Mouse (Mus musculus) right cerebral cortex, postnatal 14 days (tissue): Measurements from ENCODE around the gene Eif3a.

Source experiments
- DNase-seq: peaks from one replicate; pipeline ENCODE4 v3.0.0; 2022

Gene Eif3a

DNA sequence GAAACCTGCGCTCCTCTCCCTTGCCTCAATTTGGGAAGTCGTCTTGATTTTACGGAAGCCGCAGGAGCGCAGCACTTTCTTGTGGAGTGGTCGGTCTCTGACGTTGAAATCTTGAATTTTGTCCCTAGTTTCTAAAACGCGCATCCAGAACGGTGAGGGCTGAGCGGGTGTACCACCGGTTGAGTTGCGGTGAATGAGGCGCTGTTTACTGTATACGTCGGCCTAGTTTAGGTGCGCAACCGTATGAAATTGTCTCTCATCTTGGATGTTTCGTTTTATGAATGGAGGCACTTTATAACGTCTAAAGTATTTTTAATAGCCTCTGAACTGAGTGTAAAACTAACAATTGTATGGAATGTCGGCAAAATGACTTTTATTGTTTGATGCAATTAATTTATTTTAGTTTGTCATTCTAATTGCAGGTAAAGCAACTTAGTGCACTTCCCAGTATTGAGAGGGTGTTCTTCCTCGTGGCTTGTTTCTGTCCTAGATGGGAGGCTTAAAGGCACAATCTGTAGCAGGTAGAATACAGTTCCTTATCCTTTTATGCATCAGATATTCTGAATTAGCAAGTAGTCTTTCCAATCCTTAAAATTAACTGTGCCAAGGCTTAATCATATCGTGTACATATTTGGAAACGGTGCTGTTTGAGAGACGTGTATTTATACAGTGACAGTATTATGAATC, 33.2 kb downstream of the Eif3a start:
- no peak for DNase-seq

DNA sequence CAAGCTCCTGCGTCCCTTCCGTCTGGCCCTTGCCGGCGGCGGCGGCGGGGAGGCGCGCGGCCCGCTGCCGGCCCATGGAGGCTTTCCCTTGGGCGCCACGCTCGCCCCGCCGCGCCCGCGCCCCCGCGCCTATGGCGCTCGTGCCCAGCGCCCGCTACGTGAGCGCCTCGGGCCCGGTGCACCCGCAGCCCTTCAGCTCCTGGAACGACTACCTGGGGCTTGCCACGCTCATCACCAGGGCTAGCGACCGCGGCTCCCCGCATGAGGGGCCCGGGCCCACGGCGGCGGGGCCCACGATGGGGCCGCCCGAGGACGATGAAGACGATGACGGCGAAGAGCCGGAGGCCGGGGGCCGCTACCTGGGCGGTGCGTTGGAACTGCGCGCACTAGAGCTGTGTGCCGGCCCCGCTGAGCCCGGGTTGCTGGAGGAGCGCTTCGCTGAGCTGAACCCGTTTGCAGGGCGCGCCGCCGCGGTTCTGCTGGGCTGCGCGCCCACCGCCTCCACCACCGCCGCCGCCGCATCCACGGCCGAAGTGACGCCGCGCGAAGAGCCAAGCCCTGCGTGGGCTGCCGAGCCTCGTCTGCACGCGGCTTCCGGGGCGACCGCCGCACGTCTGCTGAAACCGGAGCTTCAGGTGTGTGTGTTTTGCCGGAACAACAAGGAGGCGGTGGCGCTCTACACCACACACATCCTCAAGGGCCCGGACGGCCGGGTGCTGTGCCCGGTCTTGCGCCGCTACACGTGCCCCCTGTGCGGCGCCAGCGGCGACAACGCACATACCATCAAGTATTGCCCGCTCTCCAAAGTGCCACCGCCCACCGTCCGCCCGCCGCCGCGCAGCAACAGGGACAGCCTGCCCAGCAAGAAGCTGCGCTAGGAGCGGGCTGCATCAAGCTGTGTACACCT, 34.0 kb downstream of the Eif3a start:
- DNase-seq: peak; percentile 60

DNA sequence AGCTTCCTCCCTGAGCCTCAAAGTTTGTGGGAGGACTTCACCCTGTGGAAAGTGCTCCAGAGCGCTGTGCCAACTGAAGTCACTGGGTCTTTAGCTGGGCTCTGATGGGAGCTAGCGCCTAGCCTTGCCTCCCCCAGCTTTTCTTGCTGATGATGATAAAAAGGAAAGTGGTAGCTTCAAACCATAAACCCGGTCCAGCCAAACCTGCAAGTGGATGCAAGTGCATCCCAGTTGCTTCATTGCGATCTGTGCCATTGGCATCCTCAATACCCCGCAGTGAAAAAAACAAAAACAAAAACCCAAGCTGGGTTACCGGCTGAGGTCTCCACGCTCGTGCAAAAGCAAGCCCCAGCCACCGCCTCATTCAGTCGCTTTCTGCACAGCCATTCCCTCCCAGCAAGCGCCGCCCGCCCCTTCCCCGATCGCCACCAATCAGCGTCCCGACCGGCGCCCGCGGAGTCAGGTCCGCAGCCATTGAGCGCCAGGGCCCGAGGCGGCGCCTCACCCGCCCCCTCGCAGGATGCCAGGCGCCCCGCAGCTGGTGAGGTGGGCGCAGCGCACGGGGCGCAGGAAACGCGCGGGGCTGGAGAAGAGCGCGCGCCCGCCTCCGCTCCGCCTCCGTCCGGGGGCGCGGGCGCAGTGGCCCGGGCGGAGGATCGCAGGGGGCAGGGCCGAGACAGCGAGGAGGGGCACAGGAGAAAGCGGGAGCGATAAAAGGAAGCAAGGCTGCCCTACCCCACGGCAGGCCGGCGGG, 34.8 kb downstream of the Eif3a start, which contains the start of gene Nanos1:
Gene Nanos1, plus strand, starts transcription at position 550 of the 754 bp plus-strand sequence.
- DNase-seq: peak; percentile 91

DNA sequence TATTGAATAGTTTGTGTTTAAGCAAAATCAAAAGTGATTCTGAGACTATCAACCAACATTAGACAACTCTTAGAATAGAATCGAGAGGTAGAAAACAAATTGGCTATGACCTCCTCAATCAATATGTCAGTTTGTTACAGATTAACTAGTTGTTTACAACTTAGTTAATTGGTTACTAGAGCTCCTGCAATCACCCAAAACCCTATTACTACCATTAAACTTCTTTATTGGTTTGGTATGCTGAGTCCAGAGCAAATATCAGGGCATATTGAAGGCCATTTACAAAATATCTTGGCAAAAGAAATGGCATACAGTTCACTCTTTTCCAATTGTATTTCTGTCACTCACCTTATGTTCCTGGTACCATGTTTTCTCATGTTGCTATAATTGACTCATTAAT, 42.7 kb downstream of the Eif3a start:
- no peak for DNase-seq

DNA sequence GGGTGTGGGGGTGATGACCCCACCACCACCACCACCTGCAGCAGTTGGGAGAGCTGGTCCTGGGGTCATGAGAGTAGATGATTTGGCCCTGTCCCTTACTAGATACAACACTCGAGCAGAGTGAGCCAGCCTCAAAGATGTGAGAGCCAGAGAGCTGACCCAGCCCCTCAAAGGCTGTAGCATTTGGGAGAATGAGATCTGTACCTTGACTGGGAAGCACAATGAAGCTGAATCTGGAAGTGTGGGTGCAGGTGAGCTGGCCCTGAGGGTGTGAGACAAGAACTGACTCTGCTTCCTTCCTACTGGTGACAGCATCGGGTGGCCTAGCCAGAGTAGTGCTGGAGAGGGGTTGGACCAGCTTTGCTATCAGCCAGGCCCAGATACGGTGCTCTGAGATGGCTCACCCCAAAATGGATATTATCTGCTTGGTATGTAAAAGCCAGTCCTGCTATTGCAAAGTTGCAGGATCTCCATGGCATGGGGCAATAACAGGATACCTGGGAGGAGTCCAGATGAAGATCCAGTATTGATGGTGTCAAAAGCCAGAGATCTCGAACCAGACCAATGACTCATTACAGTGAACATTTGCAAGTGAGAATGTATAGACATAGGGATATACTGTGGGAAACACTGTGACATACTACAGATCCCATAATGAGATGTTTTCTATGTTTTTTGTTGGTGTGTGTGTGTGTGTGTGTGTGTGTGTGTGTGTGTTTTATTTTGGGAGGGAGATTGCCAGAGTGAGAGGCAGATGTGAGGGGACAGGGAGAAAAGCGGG, 46.5 kb downstream of the Eif3a start:
- DNase-seq: no peak

DNA sequence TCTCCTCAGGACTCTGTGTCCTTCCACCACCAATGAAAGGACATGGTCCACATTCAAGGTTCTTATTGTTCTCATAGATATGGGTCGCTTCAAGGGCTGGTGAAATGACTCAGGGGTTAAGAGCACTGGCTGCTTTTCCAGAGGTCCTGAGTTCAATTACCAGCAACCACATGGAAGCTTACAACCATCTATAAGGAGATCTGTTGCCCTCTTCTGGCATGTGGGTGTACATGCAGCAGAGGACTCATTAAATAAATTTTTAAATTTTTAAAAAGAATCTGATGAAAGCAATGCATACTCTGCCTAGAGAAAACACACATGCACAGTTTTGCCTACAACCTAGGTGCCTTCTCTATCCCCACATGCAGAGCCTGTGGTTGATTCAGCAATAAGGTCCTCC, 49.9 kb downstream of the Eif3a start:
- no peak for DNase-seq

DNA sequence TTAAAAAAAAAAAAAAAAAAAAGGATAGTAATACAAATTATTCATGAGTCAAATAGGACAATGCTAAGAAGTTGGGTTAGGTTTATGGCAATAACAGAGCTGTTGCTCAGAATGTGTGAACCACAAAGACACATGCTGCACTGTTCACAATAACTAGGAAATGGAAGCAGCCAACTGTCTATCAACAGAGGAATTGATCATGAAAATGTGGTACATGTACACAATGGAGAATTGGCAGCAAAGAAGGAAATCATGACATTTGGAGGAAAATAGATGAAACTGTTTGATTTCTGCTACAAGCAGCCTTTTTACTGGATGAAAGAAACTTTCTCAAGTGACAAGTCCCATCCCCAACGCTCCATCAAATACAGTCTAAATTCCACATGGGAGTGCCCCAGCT, 58.5 kb downstream of the Eif3a start:
- no peak for DNase-seq

DNA sequence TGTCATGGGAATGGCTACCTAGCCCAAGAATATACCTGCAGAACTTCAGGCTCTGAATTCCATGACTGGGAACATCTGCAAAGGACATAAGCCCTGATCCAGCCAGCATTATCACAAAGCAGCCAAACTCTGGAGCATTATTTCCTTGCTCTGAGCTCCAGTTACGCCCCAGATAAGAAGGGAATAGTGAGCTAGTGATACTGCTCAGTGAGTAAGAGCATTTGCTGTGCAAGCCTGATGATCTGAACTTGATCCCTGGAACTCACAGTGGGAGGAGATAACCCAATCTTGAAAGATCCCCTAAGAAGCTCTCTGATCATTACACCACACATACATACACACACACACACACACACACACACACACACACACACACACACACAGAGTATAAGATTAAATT, 59.2 kb downstream of the Eif3a start:
- no peak for DNase-seq

DNA sequence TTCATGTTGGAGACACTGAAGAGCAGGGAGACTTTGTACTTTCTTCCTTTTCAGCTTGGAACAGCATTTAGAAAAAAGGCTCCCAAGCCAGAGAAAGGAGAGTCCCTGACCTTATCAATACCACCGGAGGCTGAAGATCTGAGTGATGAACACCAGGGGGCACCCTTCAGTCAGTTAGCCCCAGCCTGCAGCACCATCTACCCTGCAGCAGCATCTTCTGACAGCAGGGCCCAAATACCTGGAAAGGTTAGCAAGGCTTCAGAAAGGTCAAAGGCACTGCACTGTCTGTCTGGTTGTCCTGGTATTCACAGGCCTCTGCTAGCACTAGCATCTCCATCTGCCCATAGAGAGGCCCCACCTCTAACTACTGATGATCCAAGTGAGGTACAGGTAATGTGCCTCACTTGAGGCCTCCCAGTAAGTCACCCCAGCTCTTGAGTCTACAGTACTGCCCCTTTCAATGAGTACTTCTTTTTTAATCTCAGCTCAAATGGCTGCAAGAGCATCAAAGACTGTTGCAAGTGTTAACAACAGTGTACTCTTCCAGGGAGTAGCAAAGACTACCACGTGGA, 60.1 kb downstream of the Eif3a start:
- DNase-seq: no peak

DNA sequence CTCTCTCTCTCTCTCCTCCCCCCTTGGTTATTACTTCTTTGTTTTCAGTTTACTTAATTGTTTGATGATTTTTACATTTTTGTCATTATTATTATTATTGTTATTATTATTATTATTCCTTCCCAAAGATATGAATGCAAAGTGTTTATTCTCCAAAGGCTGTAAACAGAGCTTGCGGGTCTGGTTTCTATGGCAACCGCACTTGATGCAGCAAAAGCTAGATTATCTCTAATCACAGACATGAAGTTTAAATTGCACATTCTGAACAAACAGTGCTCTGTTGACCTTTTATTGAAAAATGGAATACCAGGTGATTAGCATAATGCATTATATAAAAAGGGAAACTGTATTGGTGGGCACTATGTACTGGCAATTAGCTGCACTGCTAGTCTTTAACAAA, 74.1 kb downstream of the Eif3a start:
- DNase-seq: no peak

DNA sequence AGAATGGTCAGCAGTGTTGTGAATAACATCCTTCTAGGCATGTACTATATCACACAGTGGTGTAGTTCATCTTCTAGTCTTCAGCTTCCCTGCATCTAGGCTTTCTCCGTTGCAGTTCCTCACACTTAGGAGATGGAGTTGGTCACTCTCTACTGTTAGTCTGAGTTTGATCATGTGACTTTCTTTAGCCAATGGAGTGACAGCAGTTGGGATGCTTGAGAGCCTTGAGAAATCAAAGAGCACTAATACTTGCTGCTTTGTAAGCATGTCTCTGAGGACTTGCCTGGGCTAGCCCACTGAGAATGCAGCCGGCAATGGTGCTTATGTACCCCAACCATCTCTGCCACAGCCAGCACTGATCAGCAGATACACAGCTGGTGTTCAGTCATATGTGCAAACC, 77.9 kb downstream of the Eif3a start:
- DNase-seq: no peak
